Mouse (Mus musculus): ENCODE data around the gene Cyb5d1. TPM values are rescaled to one million over a fixed set of nuclear protein-coding genes. Genes with fewer than 3 reads are reported as not detected.

Cyb5d1 gene
- polyA plus RNA-seq, 1 experiment = 42.5 TPM

DNA sequence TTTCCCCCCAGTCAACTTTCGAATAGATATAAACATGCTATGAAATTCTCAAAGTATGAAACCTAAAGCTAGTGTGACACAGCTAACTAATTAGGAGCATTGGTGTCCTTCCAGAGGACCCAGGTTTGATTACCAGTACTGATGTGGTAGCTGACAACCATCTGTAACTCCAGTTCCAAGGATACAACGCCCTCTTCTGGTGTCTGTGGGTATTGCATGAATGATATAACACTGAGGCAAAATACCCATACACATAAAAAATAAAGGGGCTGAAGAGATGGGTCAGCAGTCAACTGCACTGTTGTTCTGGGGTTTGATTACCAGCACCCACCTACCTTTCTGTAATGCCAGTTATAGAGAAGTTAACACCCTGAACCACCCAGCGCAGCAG lies 22.7 kb downstream of the Cyb5d1 start:
- H3K4me1 ChIP-seq (ENCODE audit: control insufficient read depth, insufficient read depth, low read length) = peaks cover 4% of the 10 kb centered on the region
- TF ChIP-seq CTCF (IDR thresholded peaks at IDR 0.05; ENCODE audit: control insufficient read depth, insufficient read depth, insufficient replicate concordance, low read depth, low read length) = no peak
- TF ChIP-seq POLR2A (IDR thresholded peaks at IDR 0.05; ENCODE audit: control insufficient read depth, low read depth, low read length) = no peak
- H3K27me3 ChIP-seq (ENCODE audit: control insufficient read depth, insufficient read depth, low read length) = no peaks in the 10 kb centered on the region
- H3K36me3 ChIP-seq (ENCODE audit: control insufficient read depth, insufficient read depth, low read length) = peaks cover 1% of the 10 kb centered on the region; the same call in 1 of the 2 replicates
- no peak overlapping the region for H3K4me3 ChIP-seq (ENCODE audit: control insufficient read depth, low read depth, low read length)
- no peak overlapping the region for H3K27ac ChIP-seq (ENCODE audit: control insufficient read depth, insufficient read depth, low read depth, low read length)

GRCm38 (mm10) chr11:69372056-69372779 lies 23.2 kb downstream of the Cyb5d1 start:
- no peak overlapping the region for H3K27ac ChIP-seq (ENCODE audit: control insufficient read depth, insufficient read depth, low read depth, low read length)
- H3K27me3 ChIP-seq (ENCODE audit: control insufficient read depth, insufficient read depth, low read length) = no peaks in the 10 kb centered on the region
- H3K4me3 ChIP-seq (ENCODE audit: control insufficient read depth, low read depth, low read length) = no peak overlapping the region
- TF ChIP-seq CTCF (IDR thresholded peaks at IDR 0.05; ENCODE audit: control insufficient read depth, insufficient read depth, insufficient replicate concordance, low read depth, low read length) = no peak
- no peak for TF ChIP-seq POLR2A (IDR thresholded peaks at IDR 0.05; ENCODE audit: control insufficient read depth, low read depth, low read length)
- no peaks in the 10 kb centered on the region; the same call in 1 of the 2 replicates for H3K36me3 ChIP-seq (ENCODE audit: control insufficient read depth, insufficient read depth, low read length)
- H3K4me1 ChIP-seq (ENCODE audit: control insufficient read depth, insufficient read depth, low read length) = peaks cover 10% of the 10 kb centered on the region

- Histone ChIP-seq H3K4me3 (ENCODE audit: control insufficient read depth, low read depth, low read length) (no peak overlapping the region), H3K4me1 (ENCODE audit: control insufficient read depth, insufficient read depth, low read length) (peaks cover 11% of the 10 kb centered on the region), H3K36me3 (ENCODE audit: control insufficient read depth, insufficient read depth, low read length) (no peaks in the 10 kb centered on the region; the same call in 1 of the 2 replicates), H3K27ac (ENCODE audit: control insufficient read depth, insufficient read depth, low read depth, low read length) (peak overlapping the region; percentile 16; the same call in 1 of the 2 replicates), H3K27me3 (ENCODE audit: control insufficient read depth, insufficient read depth, low read length) (no peaks in the 10 kb centered on the region)
- no peak for TF ChIP-seq CTCF (IDR thresholded peaks at IDR 0.05; ENCODE audit: control insufficient read depth, insufficient read depth, insufficient replicate concordance, low read depth, low read length)
Measured at GRCm38 (mm10) chr11:69371601-69372000, 23.8 kb downstream of the Cyb5d1 start.

- H3K4me1 ChIP-seq (ENCODE audit: control insufficient read depth, insufficient read depth, low read length) = peaks cover 19% of the 10 kb centered on the region
- no peaks in the 10 kb centered on the region; the same call in 1 of the 2 replicates for H3K36me3 ChIP-seq (ENCODE audit: control insufficient read depth, insufficient read depth, low read length)
- no peaks in the 10 kb centered on the region for H3K27me3 ChIP-seq (ENCODE audit: control insufficient read depth, insufficient read depth, low read length)
- TF ChIP-seq POLR2A (IDR thresholded peaks at IDR 0.05; ENCODE audit: control insufficient read depth, low read depth, low read length) (no peak), CTCF (IDR thresholded peaks at IDR 0.05; ENCODE audit: control insufficient read depth, insufficient read depth, insufficient replicate concordance, low read depth, low read length) (no peak)
- H3K27ac ChIP-seq (ENCODE audit: control insufficient read depth, insufficient read depth, low read depth, low read length) = no peak overlapping the region
- no peak overlapping the region for H3K4me3 ChIP-seq (ENCODE audit: control insufficient read depth, low read depth, low read length)
Measured at GRCm38 (mm10) chr11:69370817-69371215, 24.6 kb downstream of the Cyb5d1 start.

DNA sequence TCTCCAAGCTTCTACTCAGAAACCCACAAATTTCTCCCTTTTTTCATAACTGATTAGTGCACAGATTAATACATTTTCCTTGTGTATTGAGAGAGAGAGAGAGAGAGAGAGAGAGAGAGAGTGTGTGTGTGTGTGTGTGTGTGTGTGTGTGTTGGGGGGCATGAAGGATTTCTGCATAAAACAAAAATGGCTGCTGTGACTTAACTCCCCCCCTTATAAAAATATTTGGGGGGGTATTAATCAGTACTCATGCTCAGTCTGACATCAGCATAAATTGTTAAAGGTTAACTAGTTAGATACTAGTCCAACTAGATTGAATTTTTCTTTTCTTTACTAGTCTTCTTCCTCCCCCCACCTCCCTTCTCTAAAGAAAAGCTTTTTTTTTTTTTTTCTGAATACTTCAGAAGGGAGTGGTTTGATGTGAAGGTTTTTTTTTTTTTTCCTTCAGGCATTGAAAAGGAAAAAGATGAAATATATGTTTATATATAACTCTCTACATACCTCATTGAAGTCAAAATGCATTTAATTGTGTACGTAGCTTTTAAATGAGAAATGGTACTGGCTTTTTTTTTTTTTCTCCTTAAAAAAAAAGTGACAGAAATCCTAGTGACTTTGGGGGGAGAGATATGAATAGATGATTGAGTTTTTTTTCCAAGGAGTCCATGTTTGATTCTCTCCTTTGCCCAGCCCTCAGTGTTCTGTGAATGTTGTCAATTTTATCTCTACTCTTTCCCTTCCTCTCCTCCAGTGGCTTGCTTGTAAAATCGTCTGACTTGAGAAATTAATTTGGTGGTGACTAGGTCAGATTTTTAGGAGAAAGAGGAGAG lies 25.2 kb downstream of the Cyb5d1 start:
- Histone ChIP-seq H3K27me3 (ENCODE audit: control insufficient read depth, insufficient read depth, low read length) (no peaks in the 10 kb centered on the region), H3K4me1 (ENCODE audit: control insufficient read depth, insufficient read depth, low read length) (peaks cover 25% of the 10 kb centered on the region), H3K36me3 (ENCODE audit: control insufficient read depth, insufficient read depth, low read length) (no peaks in the 10 kb centered on the region), H3K27ac (ENCODE audit: control insufficient read depth, insufficient read depth, low read depth, low read length) (no peak overlapping the region), H3K4me3 (ENCODE audit: control insufficient read depth, low read depth, low read length) (no peak overlapping the region)
- no peak for TF ChIP-seq CTCF (IDR thresholded peaks at IDR 0.05; ENCODE audit: control insufficient read depth, insufficient read depth, insufficient replicate concordance, low read depth, low read length)
- no peak for TF ChIP-seq POLR2A (IDR thresholded peaks at IDR 0.05; ENCODE audit: control insufficient read depth, low read depth, low read length)

DNA sequence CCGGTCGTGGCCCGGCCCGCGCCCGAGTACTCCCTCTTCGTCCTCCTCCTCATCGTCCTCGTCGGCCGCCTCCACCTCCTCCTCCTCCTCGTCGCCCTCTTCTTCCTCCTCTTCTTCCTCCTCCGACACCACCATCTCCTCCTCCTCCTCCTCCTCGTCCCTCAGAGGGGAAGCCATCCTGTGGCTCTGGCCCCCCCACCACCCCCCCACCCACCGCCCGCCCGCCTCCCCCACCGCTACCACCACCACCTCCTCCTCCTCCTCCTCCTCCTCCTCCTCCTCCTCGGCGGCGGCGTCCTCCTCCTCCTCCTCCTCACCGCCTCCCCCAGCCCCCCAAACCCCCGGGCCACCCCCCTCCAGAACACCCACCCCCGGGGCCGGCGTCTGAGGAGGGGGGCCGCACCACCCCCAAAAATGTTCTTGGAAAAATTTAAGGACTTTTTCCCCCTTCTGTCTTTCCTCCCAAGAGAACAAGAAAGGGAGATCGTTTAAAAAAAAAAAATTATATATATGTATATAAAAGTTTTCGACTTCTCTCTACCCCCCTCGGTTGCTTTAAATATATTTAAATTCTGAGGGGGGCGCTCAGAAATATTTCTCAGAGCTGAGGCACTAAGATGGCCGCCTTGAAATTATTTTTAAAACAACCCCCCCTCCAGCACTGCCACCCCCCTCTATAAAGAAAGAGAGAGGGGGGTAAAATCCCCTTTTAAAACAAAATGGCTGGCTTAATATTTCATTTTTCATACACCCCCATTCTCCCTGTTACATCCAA lies 26.0 kb downstream of the Cyb5d1 start, which contains the start of gene Chd3:
Gene Chd3 (minus strand): TSS at position 192 of the 775 bp plus-strand sequence.
- TF ChIP-seq CTCF (IDR thresholded peaks at IDR 0.05; ENCODE audit: control insufficient read depth, insufficient read depth, insufficient replicate concordance, low read depth, low read length) = no peak
- no peak for TF ChIP-seq POLR2A (IDR thresholded peaks at IDR 0.05; ENCODE audit: control insufficient read depth, low read depth, low read length)
- H3K4me3 ChIP-seq (ENCODE audit: control insufficient read depth, low read depth, low read length) = peak within 1 kb of the TSS; percentile 84
- H3K4me1 ChIP-seq (ENCODE audit: control insufficient read depth, insufficient read depth, low read length) = peaks cover 31% of the 10 kb centered on the region
- H3K27me3 ChIP-seq (ENCODE audit: control insufficient read depth, insufficient read depth, low read length) = no peaks in the 10 kb centered on the region
- peak within 1 kb of the TSS; percentile 82 for H3K27ac ChIP-seq (ENCODE audit: control insufficient read depth, insufficient read depth, low read depth, low read length)
- no peaks in the 10 kb centered on the region for H3K36me3 ChIP-seq (ENCODE audit: control insufficient read depth, insufficient read depth, low read length)

Measured in testis, adult 2 months (tissue).